ENCODE assay signal across 10 mouse cellular contexts in genomic region chr15:99334500-99334899, GRCm38 (mm10). TPM values are rescaled to one million over a fixed set of nuclear protein-coding genes. Genes with fewer than 3 reads are reported as not detected.
DNase-seq lines count a peak whose midpoint lies in the region; ATAC-seq and TF ChIP-seq lines count a peak whose summit lies in the region.
"Had no signal": no experiment of that assay in that cellular context is flagged by ENCODE, and none has a peak within 500 bp of the region (broad histone marks: within the 10 kb centered on the region; RNA-seq: fewer than 3 reads in every experiment).

No protein-coding gene starts in this region.

- peak; percentile 42 for DNase-seq in CD4-positive, CD25-positive, alpha-beta regulatory T cell, adult 2 months (ENCODE audit: low read depth, low spot score)
- DNase-seq in kidney, adult 2 months = no peak
- no peak for DNase-seq in kidney, postnatal 36 days
- peak; percentile 64 for DNase-seq in 3134 (ENCODE audit: extremely low read depth, insufficient read length, low spot score)
- no peak for DNase-seq in spleen, adult 18-20 months
- no peak for DNase-seq in MN1 (ENCODE audit: low spot score)
- DNase-seq: adrenal gland, postnatal 10 days had no signal

- 49% methylated on average over 6 of the region's 6 CpGs for WGBS in kidney, adult 2 months
- 40% methylated on average over 6 of the region's 6 CpGs for WGBS in heart, embryonic 15.5 days

- no peaks in the 10 kb centered on the region for H3K27me3 ChIP-seq in kidney, adult 2 months (replicated peaks; ENCODE audit: control insufficient read depth, insufficient read depth, low read length)
- no peaks in the 10 kb centered on the region for H3K27me3 ChIP-seq in heart, embryonic 15.5 days

- TF ChIP-seq POLR2A in kidney, adult 2 months (IDR thresholded peaks at IDR 0.05; ENCODE audit: low read depth, low read length) = no peak

- H3K4me3 ChIP-seq in kidney, adult 2 months (ENCODE audit: insufficient read depth, low read depth, low read length) = no peak overlapping the region
- H3K4me3 ChIP-seq in heart, embryonic 15.5 days = no peak overlapping the region

- H3K9ac ChIP-seq in heart, embryonic 15.5 days = no peak overlapping the region; the same call in 1 of the 2 replicates

- no peak overlapping the region for H3K4me2 ChIP-seq in heart, embryonic 15.5 days

- H3K9me3 ChIP-seq in heart, embryonic 15.5 days (replicated peaks) = no peaks in the 10 kb centered on the region

- no peak for TF ChIP-seq CTCF in kidney, adult 2 months (conservative IDR thresholded peaks at IDR 0.05; ENCODE audit: insufficient read depth, insufficient read length, low read depth, low read length)

- no peaks in the 10 kb centered on the region for H3K36me3 ChIP-seq in kidney, adult 2 months (ENCODE audit: control insufficient read depth, insufficient read depth, low read length)
- peaks cover 7% of the 10 kb centered on the region; the same call in 1 of the 2 replicates for H3K36me3 ChIP-seq in heart, embryonic 15.5 days

- no peak for ATAC-seq in CD4-positive, CD25-positive, alpha-beta regulatory T cell, adult 4 months
- no peak for ATAC-seq in heart, embryonic 15.5 days (replicated peaks; ENCODE audit: insufficient number of reproducible peaks, insufficient read depth, low FRiP score, low read depth)

- H3K27ac ChIP-seq in kidney, adult 2 months (ENCODE audit: insufficient read depth, low read depth, low read length) = peak overlapping the region; percentile 93; the same call in 1 of the 2 replicates
- peak overlapping the region; percentile 95 for H3K27ac ChIP-seq in heart, embryonic 15.5 days

- peaks cover 41% of the 10 kb centered on the region for H3K4me1 ChIP-seq in kidney, adult 2 months (ENCODE audit: control insufficient read depth, insufficient read depth, low read length)
- H3K4me1 ChIP-seq in heart, embryonic 15.5 days (replicated peaks) = peaks cover 89% of the 10 kb centered on the region

RNA-seq across cellular contexts. Expression of gene Fmnl3, which starts 35.8 kb away (rescaled TPM):
- polyA plus RNA-seq in CD4-positive, CD25-positive, alpha-beta regulatory T cell, adult 4 months (2017; shearing (Covaris generic)) = 10 to 100 TPM in 1 of 2 experiments, 1 to 10 TPM in 1; 7.7 to 16.0 TPM
- polyA plus RNA-seq in kidney, adult 2 months (2012; rRNA removed) = 26.8 and 26.9 TPM in 2 replicates
- polyA plus RNA-seq in heart, embryonic 15.5 days (2015; fragmentation: Nextera tagmentation; extraction: Ambion mirVana) = 14.0 and 17.8 TPM in 2 replicates

RNA-seq across cellular contexts. Expression of gene Fam186b, which starts 38.8 kb away (rescaled TPM):
- under 1 TPM; 0.16 to 0.18 TPM for polyA plus RNA-seq in CD4-positive, CD25-positive, alpha-beta regulatory T cell, adult 4 months (2017; shearing (Covaris generic))
- 0.13 and 0.24 TPM in 2 replicates for polyA plus RNA-seq in kidney, adult 2 months (2012; rRNA removed)
- polyA plus RNA-seq in heart, embryonic 15.5 days (2015; fragmentation: Nextera tagmentation; extraction: Ambion mirVana) = 0.09 and 0.47 TPM in 2 replicates
- polyA plus RNA-seq: macrophage had no signal

RNA-seq across cellular contexts. Expression of gene Prpf40b, which starts 39.6 kb away (rescaled TPM):
- 10 to 100 TPM in 1 of 2 experiments, 1 to 10 TPM in 1; 9.7 to 17.7 TPM for polyA plus RNA-seq in CD4-positive, CD25-positive, alpha-beta regulatory T cell, adult 4 months (2017; shearing (Covaris generic))
- 48.0 and 59.4 TPM in 2 replicates for polyA plus RNA-seq in kidney, adult 2 months (2012; rRNA removed)
- 37.2 and 42.1 TPM in 2 replicates for polyA plus RNA-seq in heart, embryonic 15.5 days (2015; fragmentation: Nextera tagmentation; extraction: Ambion mirVana)

RNA-seq across cellular contexts. Expression of gene Tmbim6, which starts 58.2 kb away (rescaled TPM):
- polyA plus RNA-seq in CD4-positive, CD25-positive, alpha-beta regulatory T cell, adult 4 months (2017; shearing (Covaris generic)) = 1,000 to 10,000 TPM; 1,029 to 1,509 TPM
- 2,322 and 2,701 TPM in 2 replicates for polyA plus RNA-seq in kidney, adult 2 months (2012; rRNA removed)
- 221 and 295 TPM in 2 replicates for polyA plus RNA-seq in heart, embryonic 15.5 days (2015; fragmentation: Nextera tagmentation; extraction: Ambion mirVana)

Comparison
In these comparisons a context has a peak if more than half of its experiments do, and no peak if none do; other contexts are left out.
1. DNase-seq: peak in CD4-positive, CD25-positive, alpha-beta regulatory T cell, adult 2 months (single experiment) and 3134 (single experiment); none in kidney, adult 2 months (single experiment), kidney, postnatal 36 days (0 of 2), spleen, adult 18-20 months (0 of 2) and MN1 (single experiment).